Mouse (Mus musculus) gastrocnemius, postnatal 10 days (tissue): ENCODE data around the gene Gm10750. TPM values are rescaled to one million over a fixed set of nuclear protein-coding genes. Genes with fewer than 3 reads are reported as not detected.
"Not testable (repeated sequence)": the region's sequence is repeated elsewhere in the genome, so short reads cannot be mapped to it uniquely, and the experiment has no call there.

Source experiments
- DNase-seq: peaks from one replicate; pipeline ENCODE4 v3.0.0; 2021; ENCODE audit warnings: mixed read lengths
- long read RNA-seq, 2 experiments: library from polyadenylated mRNA; stranded (forward); transcript quantifications; one replicate each; pipeline ENCODE4 v2.0.0; 2021
- total RNA-seq, 2 experiments: library from RNA; stranded (reverse); gene quantifications; 2 replicates each; pipeline ENCODE4 v1.2.3; 2021

The Gm10750 gene
- total RNA-seq, result not detected
- long read RNA-seq, experiment 1, result 0 reads
- long read RNA-seq, experiment 2, result 0 reads

- not testable (repeated sequence) for DNase-seq
These were observed at the start of gene Gm10750 for GRCm38 (mm10) chr2:149017137-149017536. Gene Gm10750 (minus strand): TSS chr2:149017237.

DNA sequence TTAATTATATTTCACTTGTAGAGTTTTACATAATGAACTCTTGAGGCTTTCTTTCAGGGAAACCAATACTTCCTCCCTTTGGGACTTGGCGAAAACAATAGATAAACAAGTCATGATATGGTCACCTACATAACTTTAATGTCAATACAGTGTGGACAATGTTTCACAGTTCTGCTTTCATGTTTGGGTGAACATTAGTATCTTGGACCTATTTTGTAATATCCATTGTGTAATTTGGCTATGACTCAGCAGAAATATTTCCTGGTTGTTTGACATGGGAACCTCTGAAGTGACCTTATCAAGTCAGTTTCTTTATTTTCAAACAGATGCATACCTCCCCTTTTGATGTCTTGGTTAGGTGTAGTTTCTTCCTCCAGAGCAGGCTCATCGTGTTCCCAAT is 12.2 kb downstream of the Gm10750 start:
- DNase-seq, result no peak

- no peak for DNase-seq
These were observed 13.9 kb downstream of the Gm10750 start, which contains the start of gene Gm1330 for GRCm38 (mm10) chr2:149003151-149003550. Gene Gm1330 (minus strand): TSS chr2:149003251.

DNA sequence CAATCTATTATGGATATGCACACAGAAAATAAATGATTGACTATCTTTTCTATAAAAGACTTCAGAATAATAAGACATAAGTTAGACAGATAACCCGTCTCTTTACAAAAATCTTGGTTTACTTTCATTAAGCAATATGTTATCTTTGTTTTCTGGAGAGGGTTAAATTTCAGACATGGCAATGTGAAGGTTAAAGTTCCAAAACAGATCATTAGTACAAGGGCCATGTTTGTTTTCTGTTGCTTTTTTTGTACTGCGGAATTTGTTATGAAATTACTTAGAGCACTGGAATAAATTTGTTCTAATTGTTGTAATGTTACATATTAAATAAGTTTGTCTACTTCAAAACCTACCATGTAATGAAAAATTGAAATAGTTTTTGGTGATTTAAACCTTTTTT is 21.9 kb downstream of the Gm10750 start:
- DNase-seq, result no peak

Other genes with a start within 250 kb of the Gm10750 start
- gene Cst11, start 245.7 kb downstream of the Gm10750 start, total RNA-seq, result not detected
- not detected for gene 8030411F24Rik, start 235.2 kb downstream of the Gm10750 start, total RNA-seq
- not detected for gene Cst12, start 227.9 kb downstream of the Gm10750 start, total RNA-seq
- not detected for gene Cst8, start 218.5 kb downstream of the Gm10750 start, total RNA-seq
- not detected for gene Cst13, start 197.2 kb downstream of the Gm10750 start, total RNA-seq
- not detected for gene Cst9, start 182.1 kb downstream of the Gm10750 start, total RNA-seq
- gene 9230104L09Rik, start 152.2 kb downstream of the Gm10750 start, total RNA-seq, result 1 to 10 TPM; 1.5 to 1.6 TPM
- 100 to 1,000 TPM; 442 to 445 TPM for gene Cst3, start 141.5 kb downstream of the Gm10750 start, total RNA-seq
- not detected for gene Gm1330, start 14.0 kb downstream of the Gm10750 start, total RNA-seq